Mouse (Mus musculus) layer of hippocampus, adult 2 months (tissue): ENCODE data around the gene Nabp2. TPM values are rescaled to one million over a fixed set of nuclear protein-coding genes. Genes with fewer than 3 reads are reported as not detected.

Experiments
- DNase-seq, 2 experiments: peaks; one replicate each; pipeline ENCODE4 v3.0.0; 2022; ENCODE audit warnings: low spot score in 2 of 2
- H3K27ac ChIP-seq: fragments of 200-600 bp; 2 replicates; pipeline ENCODE4 v1.8.1; 2022
- H3K4me3 ChIP-seq: fragments of 200-600 bp; 2 replicates; pipeline ENCODE4 v1.8.1; 2022; ENCODE audit warnings: mild to moderate bottlenecking
- CTCF ChIP-seq: fragments of 200-600 bp; conservative IDR thresholded peaks from 2 replicates; pipeline ENCODE4 v1.8.1; 2022; ENCODE audit warnings: antibody characterized with exemption, mild to moderate bottlenecking, moderate library complexity
- microRNA-seq, 2 experiments: library from miRNA; unstranded; fragments of <30 nt; microRNA quantifications; one replicate each; pipeline ENCODE4 v1.2.0; 2021
- total RNA-seq, 2 experiments: library from RNA; stranded (reverse); gene quantifications; 2 replicates each; pipeline ENCODE4 v1.2.3; 2021

Gene Nabp2
- total RNA-seq, 2 experiments from 2014 or later = 88.2 to 93.0 TPM

DNA sequence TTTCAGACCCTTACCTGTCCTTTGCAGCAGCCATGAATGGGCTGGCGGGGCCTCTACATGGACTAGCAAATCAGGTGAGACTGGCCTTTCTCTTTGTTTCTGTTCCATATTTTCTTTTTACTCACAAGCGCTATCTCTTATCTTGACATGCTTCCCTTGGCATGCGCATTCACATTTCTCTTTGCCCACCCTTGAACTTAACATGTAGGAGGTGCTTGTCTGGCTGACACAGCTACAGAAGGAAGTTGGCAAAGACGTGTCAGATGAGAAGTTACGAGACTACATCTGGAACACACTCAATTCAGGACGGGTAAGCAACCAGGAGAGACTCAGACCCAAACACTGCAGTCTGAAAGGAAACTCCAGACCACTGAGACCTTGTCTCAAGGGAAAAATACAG, 52.1 kb downstream of the Nabp2 start:
- no peak for DNase-seq
- no peak for TF ChIP-seq CTCF
- no peak overlapping the region for H3K4me3 ChIP-seq
- H3K27ac ChIP-seq = no peak overlapping the region

DNA sequence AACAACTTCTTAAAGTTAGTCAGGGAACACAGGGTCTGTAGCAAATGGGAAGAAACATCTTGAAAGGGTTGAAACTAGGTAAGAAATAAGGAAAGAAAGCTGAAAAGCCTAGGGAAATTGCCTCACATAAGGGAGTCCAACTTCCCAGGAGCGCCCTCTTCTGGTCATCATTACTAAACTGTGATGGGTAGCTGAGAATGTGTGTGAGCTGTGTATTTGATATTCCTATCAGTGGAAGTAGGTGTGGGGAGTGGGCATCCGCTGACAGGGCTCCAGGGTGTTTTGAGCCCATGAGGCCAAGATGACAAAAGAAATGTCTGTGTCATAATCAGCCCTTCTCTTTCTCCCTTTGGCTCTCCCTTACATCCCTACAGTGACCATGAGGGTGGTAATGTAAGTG, 52.5 kb downstream of the Nabp2 start:
- Histone ChIP-seq H3K27ac (no peak overlapping the region), H3K4me3 (no peak overlapping the region)
- peak; percentile 56 to 60 for DNase-seq
- TF ChIP-seq CTCF = peak; percentile 86

Small RNA genes lying within 50 kb of the gene (microRNA-seq; reads per million reads assigned to microRNA genes)
- gene Gm25361 = 0 reads per million in 2 experiments
- 0 to 0.18 reads per million in 2 experiments for gene Gm26308
- gene Mir6914 = 0.74 to 0.96 reads per million in 2 experiments
- gene Mir6915 = 1.9 to 2.6 reads per million in 2 experiments
- 0.74 to 0.96 reads per million in 2 experiments for gene Mir8105

Other genes with a start within 250 kb of the Nabp2 start
- gene Rbms2, start 231.2 kb downstream of the Nabp2 start, total RNA-seq = 10 to 100 TPM; 12.7 to 12.8 TPM
- gene Gls2, start 217.0 kb downstream of the Nabp2 start, total RNA-seq = 10 to 100 TPM; 20.1 to 21.0 TPM
- gene Spryd4, start 199.7 kb downstream of the Nabp2 start, total RNA-seq = 10 to 100 TPM in 1 of 2 experiments, 1 to 10 TPM in 1; 9.5 to 10.4 TPM
- gene Mip, start 185.7 kb downstream of the Nabp2 start, total RNA-seq = not detected
- gene Timeless, start 179.4 kb downstream of the Nabp2 start, total RNA-seq = 1 to 10 TPM; 5.4 to 6.4 TPM
- gene Apon, start 157.4 kb downstream of the Nabp2 start, total RNA-seq = not detected
- gene Apof, start 142.8 kb downstream of the Nabp2 start, total RNA-seq = not detected
- 10 to 100 TPM; 34.4 to 34.7 TPM for gene Stat2, start 140.9 kb downstream of the Nabp2 start, total RNA-seq
- under 1 TPM in 1 of 2 experiments, not detected in 1; 0.27 TPM for gene Il23a, start 112.7 kb downstream of the Nabp2 start, total RNA-seq
- 10 to 100 TPM; 14.7 to 16.4 TPM for gene Pan2, start 108.2 kb downstream of the Nabp2 start, total RNA-seq
- gene Cnpy2, start 89.0 kb downstream of the Nabp2 start, total RNA-seq = 10 to 100 TPM; 78.8 to 83.0 TPM
- 100 to 1,000 TPM; 226 to 235 TPM for gene Cs, start 73.8 kb downstream of the Nabp2 start, total RNA-seq
- 10 to 100 TPM; 48.6 to 49.2 TPM for gene Coq10a, start 42.5 kb downstream of the Nabp2 start, total RNA-seq
- 10 to 100 TPM; 50.6 to 51.6 TPM for gene Ankrd52, start 34.4 kb downstream of the Nabp2 start, total RNA-seq
- under 1 TPM in 1 of 2 experiments, not detected in 1; 0.29 TPM for gene Slc39a5, start 10.3 kb downstream of the Nabp2 start, total RNA-seq
- 10 to 100 TPM; 69.5 to 71.8 TPM for gene Rnf41, start 165 bp upstream of the Nabp2 start, total RNA-seq
- gene Smarcc2, start 47.8 kb upstream of the Nabp2 start, total RNA-seq = 100 to 1,000 TPM; 246 to 255 TPM
- gene Myl6, start 82.7 kb upstream of the Nabp2 start, total RNA-seq = 100 to 1,000 TPM; 519 to 544 TPM
- gene Myl6b, start 87.2 kb upstream of the Nabp2 start, total RNA-seq = 10 to 100 TPM; 18.5 to 21.1 TPM
- gene Esyt1, start 114.4 kb upstream of the Nabp2 start, total RNA-seq = 1 to 10 TPM; 5.5 TPM
- 10 to 100 TPM; 12.2 to 14.3 TPM for gene Zc3h10, start 136.3 kb upstream of the Nabp2 start, total RNA-seq
- gene Rpl41, start 137.8 kb upstream of the Nabp2 start, total RNA-seq = 1,000 to 10,000 TPM; 1,438 to 1,486 TPM
- 10 to 100 TPM; 61.4 to 64.4 TPM for gene Pa2g4, start 154.5 kb upstream of the Nabp2 start, total RNA-seq
- gene Erbb3, start 178.2 kb upstream of the Nabp2 start, total RNA-seq = 1 to 10 TPM; 5.7 to 5.9 TPM
- gene Rps26, start 215.3 kb upstream of the Nabp2 start, total RNA-seq = 100 to 1,000 TPM; 283 to 303 TPM
- gene Ikzf4, start 234.5 kb upstream of the Nabp2 start, total RNA-seq = 10 to 100 TPM; 16.7 to 18.7 TPM